Mouse (Mus musculus) cortical plate, adult 2 months (tissue): ENCODE measurements around the gene Camk1d. TPM values are rescaled to one million over a fixed set of nuclear protein-coding genes. Genes with fewer than 3 reads are reported as not detected.
A peak's percentile ranks its signal among the peaks of the same experiment; 100 is the strongest.

Experiments
- H3K27ac ChIP-seq: fragments of 200-500 bp; 2 replicates; pipeline ENCODE4 v1.5.1; 2012; ENCODE audit warnings: low read length, control low read depth, inconsistent platforms; ENCODE audit not compliant: insufficient read depth
- H3K4me1 ChIP-seq: fragments of 200-500 bp; 2 replicates; pipeline ENCODE4 v1.6.1; 2011; ENCODE audit warnings: low read length; ENCODE audit not compliant: control insufficient read depth, insufficient read depth
- H3K4me3 ChIP-seq: fragments of 200-500 bp; 2 replicates; pipeline ENCODE4 v1.5.1; 2011; ENCODE audit warnings: mild to moderate bottlenecking, low read length, control low read depth; ENCODE audit not compliant: insufficient read depth
- CTCF ChIP-seq: fragments of 200-500 bp; IDR thresholded peaks from 2 replicates; pipeline ENCODE4 v1.5.1; 2011; ENCODE audit warnings: mild to moderate bottlenecking, control low read depth, low read length; ENCODE audit not compliant: insufficient read depth; ENCODE audit errors: extremely low read depth
- POLR2A ChIP-seq: fragments of 200-500 bp; IDR thresholded peaks from 2 replicates; pipeline ENCODE4 v1.6.1; 2011; ENCODE audit warnings: mild to moderate bottlenecking, low read length, control low read depth; ENCODE audit not compliant: insufficient read depth; ENCODE audit errors: extremely low read depth
- polyA plus RNA-seq: library from polyadenylated mRNA; depleted of rRNA; stranded (reverse); fragments of >200 nt; gene quantifications from 2 replicates; pipeline ENCODE4 v1.2.3, GENCODE M21; 2012

Camk1d gene
- polyA plus RNA-seq, 1 experiment: 39.9 TPM

- no peak overlapping the region for H3K4me3 ChIP-seq
- no peaks in the 10 kb centered on the region; the same call in 1 of the 2 replicates for H3K4me1 ChIP-seq
- TF ChIP-seq CTCF (0 out of 2 replicates have a peak, but pooled peaks have one; percentile 2), POLR2A (no peak)
- H3K27ac ChIP-seq: no peak overlapping the region
These were observed 236.1 kb downstream of the Camk1d start for GRCm38 (mm10) chr2:5478256-5478655.

GRCm38 (mm10) chr2:5477525-5477924 is 236.8 kb downstream of the Camk1d start:
- Histone ChIP-seq H3K27ac (no peak overlapping the region), H3K4me1 (no peaks in the 10 kb centered on the region; the same call in 1 of the 2 replicates), H3K4me3 (no peak overlapping the region)
- TF ChIP-seq CTCF (no peak), POLR2A (no peak)

GRCm38 (mm10) chr2:5469366-5469941 is 244.9 kb downstream of the Camk1d start:
- peak overlapping the region; percentile 64; the same call in 1 of the 2 replicates for H3K27ac ChIP-seq
- peaks cover 10% of the 10 kb centered on the region; the same call in 1 of the 2 replicates for H3K4me1 ChIP-seq
- TF ChIP-seq POLR2A (no peak), CTCF (no peak)
- H3K4me3 ChIP-seq: no peak overlapping the region

GRCm38 (mm10) chr2:5467537-5467936 is 246.8 kb downstream of the Camk1d start:
- Histone ChIP-seq H3K4me1 (peaks cover 11% of the 10 kb centered on the region; the same call in 1 of the 2 replicates), H3K4me3 (no peak overlapping the region), H3K27ac (no peak overlapping the region)
- no peak for TF ChIP-seq POLR2A
- TF ChIP-seq CTCF: no peak

GRCm38 (mm10) chr2:5458671-5459235 is 255.6 kb downstream of the Camk1d start:
- TF ChIP-seq CTCF (no peak), POLR2A (no peak)

GRCm38 (mm10) chr2:5458075-5458494 is 256.2 kb downstream of the Camk1d start:
- TF ChIP-seq POLR2A (no peak), CTCF (no peak)
- Histone ChIP-seq H3K4me1 (peaks cover 10% of the 10 kb centered on the region), H3K4me3 (no peak overlapping the region), H3K27ac (no peak overlapping the region)

More at GRCm38 (mm10) chr2:5458671-5459235, 255.6 kb downstream of the Camk1d start:
- H3K27ac ChIP-seq: no peak overlapping the region
- peaks cover 10% of the 10 kb centered on the region for H3K4me1 ChIP-seq
- H3K4me3 ChIP-seq: no peak overlapping the region

GRCm38 (mm10) chr2:5456108-5456507 is 258.2 kb downstream of the Camk1d start:
- TF ChIP-seq POLR2A: no peak
- TF ChIP-seq CTCF: no peak
- peaks cover 10% of the 10 kb centered on the region for H3K4me1 ChIP-seq
- H3K4me3 ChIP-seq: no peak overlapping the region
- H3K27ac ChIP-seq: no peak overlapping the region

- Histone ChIP-seq H3K4me3 (no peak overlapping the region), H3K27ac (no peak overlapping the region), H3K4me1 (peaks cover 10% of the 10 kb centered on the region)
- TF ChIP-seq POLR2A: no peak
These were observed 259.5 kb downstream of the Camk1d start for GRCm38 (mm10) chr2:5454830-5455229.

GRCm38 (mm10) chr2:5451654-5452053 is 262.7 kb downstream of the Camk1d start:
- TF ChIP-seq CTCF: no peak
- no peak for TF ChIP-seq POLR2A
- Histone ChIP-seq H3K4me1 (0 out of 2 replicates have a peak, but pooled peaks cover 1% of the 10 kb centered on the region), H3K4me3 (no peak overlapping the region)

GRCm38 (mm10) chr2:5445357-5445756 is 269.0 kb downstream of the Camk1d start:
- Histone ChIP-seq H3K4me1 (peaks cover 1% of the 10 kb centered on the region), H3K4me3 (no peak overlapping the region), H3K27ac (no peak overlapping the region)
- no peak for TF ChIP-seq CTCF
- TF ChIP-seq POLR2A: no peak

More at GRCm38 (mm10) chr2:5451654-5452053, 262.7 kb downstream of the Camk1d start:
- H3K27ac ChIP-seq: no peak overlapping the region
